Mouse (Mus musculus): ENCODE data around the gene Gnl2. TPM values are rescaled to one million over a fixed set of nuclear protein-coding genes. Genes with fewer than 3 reads are reported as not detected.

The Gnl2 gene
- polyA plus RNA-seq, 1 experiment = 14.3 TPM

DNA sequence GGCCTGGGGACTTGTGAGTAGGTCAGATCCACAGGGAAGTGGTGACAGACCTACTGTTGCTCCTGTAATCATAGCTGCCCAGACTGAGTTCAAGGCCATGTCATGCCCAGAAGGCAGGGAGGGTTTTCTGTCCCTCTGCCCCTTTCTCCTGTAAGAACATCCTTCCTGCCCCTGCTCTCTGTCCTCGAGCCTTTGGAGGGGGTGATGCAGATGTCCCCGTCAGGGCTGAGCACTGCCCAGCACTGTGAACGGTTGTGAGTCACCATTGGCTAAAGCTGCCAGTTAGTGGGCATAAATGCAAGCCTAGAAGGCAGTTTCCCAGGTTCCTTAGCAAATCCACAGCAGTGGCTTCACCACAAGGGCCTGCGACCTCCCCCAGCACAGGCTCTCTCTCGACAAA lies 76.6 kb downstream of the Gnl2 start:
- Histone ChIP-seq H3K27me3 (replicated peaks; ENCODE audit: control insufficient read depth, insufficient read depth, low read length) (no peaks in the 10 kb centered on the region), H3K27ac (ENCODE audit: insufficient read depth, low read depth, low read length) (no peak overlapping the region), H3K4me1 (ENCODE audit: control insufficient read depth, insufficient read depth, low read length) (no peaks in the 10 kb centered on the region), H3K36me3 (ENCODE audit: control insufficient read depth, insufficient read depth, low read length) (no peaks in the 10 kb centered on the region), H3K4me3 (ENCODE audit: insufficient read depth, low read depth, low read length) (no peak overlapping the region)
- no peak for DNase-seq
- TF ChIP-seq POLR2A (IDR thresholded peaks at IDR 0.05; ENCODE audit: low read depth, low read length) = no peak
- no peak for TF ChIP-seq CTCF (conservative IDR thresholded peaks at IDR 0.05; ENCODE audit: insufficient read depth, insufficient read length, low read depth, low read length)
- 93% methylated on average over 5 of the region's 5 CpGs for WGBS

DNA sequence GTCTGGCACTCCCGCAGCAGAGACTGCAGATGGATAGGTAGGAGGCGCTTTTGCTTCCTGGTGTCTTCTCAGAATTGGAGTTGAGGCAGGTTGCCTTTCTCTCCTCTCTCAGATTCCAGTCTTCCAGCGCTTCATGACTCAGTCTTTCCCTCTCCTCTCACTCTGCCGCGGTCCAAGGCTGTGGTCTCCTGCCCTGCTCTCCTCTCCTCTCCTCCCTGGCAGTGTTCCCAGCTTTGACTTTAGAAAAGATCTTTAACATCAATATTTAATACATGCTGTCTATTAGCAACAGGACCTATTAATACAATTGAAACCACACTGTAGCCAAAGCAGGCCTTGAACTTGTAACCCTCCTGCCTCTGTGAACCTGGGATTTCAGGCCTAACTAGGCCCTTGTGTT lies 79.7 kb downstream of the Gnl2 start:
- Histone ChIP-seq H3K27me3 (replicated peaks; ENCODE audit: control insufficient read depth, insufficient read depth, low read length) (no peaks in the 10 kb centered on the region), H3K4me1 (ENCODE audit: control insufficient read depth, insufficient read depth, low read length) (no peaks in the 10 kb centered on the region), H3K4me3 (ENCODE audit: insufficient read depth, low read depth, low read length) (no peak overlapping the region), H3K36me3 (ENCODE audit: control insufficient read depth, insufficient read depth, low read length) (no peaks in the 10 kb centered on the region), H3K27ac (ENCODE audit: insufficient read depth, low read depth, low read length) (no peak overlapping the region)
- DNase-seq = no peak
- 88% methylated on average over 5 of the region's 5 CpGs for WGBS
- TF ChIP-seq CTCF (conservative IDR thresholded peaks at IDR 0.05; ENCODE audit: insufficient read depth, insufficient read length, low read depth, low read length) (no peak), POLR2A (IDR thresholded peaks at IDR 0.05; ENCODE audit: low read depth, low read length) (no peak)

GRCm38 (mm10) chr4:125097412-125097811 lies 81.0 kb downstream of the Gnl2 start:
- no peaks in the 10 kb centered on the region for H3K36me3 ChIP-seq (ENCODE audit: control insufficient read depth, insufficient read depth, low read length)
- no peaks in the 10 kb centered on the region for H3K4me1 ChIP-seq (ENCODE audit: control insufficient read depth, insufficient read depth, low read length)
- WGBS = 57% methylated on average over 4 of the region's 4 CpGs
- no peaks in the 10 kb centered on the region for H3K27me3 ChIP-seq (replicated peaks; ENCODE audit: control insufficient read depth, insufficient read depth, low read length)
- DNase-seq = no peak
- no peak overlapping the region for H3K4me3 ChIP-seq (ENCODE audit: insufficient read depth, low read depth, low read length)
- H3K27ac ChIP-seq (ENCODE audit: insufficient read depth, low read depth, low read length) = no peak overlapping the region
- TF ChIP-seq POLR2A (IDR thresholded peaks at IDR 0.05; ENCODE audit: low read depth, low read length) (no peak), CTCF (conservative IDR thresholded peaks at IDR 0.05; ENCODE audit: insufficient read depth, insufficient read length, low read depth, low read length) (no peak)

GRCm38 (mm10) chr4:125099458-125099857 lies 83.1 kb downstream of the Gnl2 start:
- Histone ChIP-seq H3K4me1 (ENCODE audit: control insufficient read depth, insufficient read depth, low read length) (no peaks in the 10 kb centered on the region), H3K36me3 (ENCODE audit: control insufficient read depth, insufficient read depth, low read length) (no peaks in the 10 kb centered on the region), H3K4me3 (ENCODE audit: insufficient read depth, low read depth, low read length) (no peak overlapping the region), H3K27me3 (replicated peaks; ENCODE audit: control insufficient read depth, insufficient read depth, low read length) (no peaks in the 10 kb centered on the region), H3K27ac (ENCODE audit: insufficient read depth, low read depth, low read length) (no peak overlapping the region)
- TF ChIP-seq CTCF (conservative IDR thresholded peaks at IDR 0.05; ENCODE audit: insufficient read depth, insufficient read length, low read depth, low read length) (peak; percentile 94), POLR2A (IDR thresholded peaks at IDR 0.05; ENCODE audit: low read depth, low read length) (no peak)
- 8% methylated on average over 8 of the region's 8 CpGs for WGBS
- peak; percentile 80 for DNase-seq

GRCm38 (mm10) chr4:125101334-125101733 lies 84.9 kb downstream of the Gnl2 start:
- DNase-seq = no peak
- H3K27ac ChIP-seq (ENCODE audit: insufficient read depth, low read depth, low read length) = no peak overlapping the region
- peaks cover 3% of the 10 kb centered on the region; the same call in 1 of the 2 replicates for H3K36me3 ChIP-seq (ENCODE audit: control insufficient read depth, insufficient read depth, low read length)
- H3K4me3 ChIP-seq (ENCODE audit: insufficient read depth, low read depth, low read length) = no peak overlapping the region
- no peak for TF ChIP-seq POLR2A (IDR thresholded peaks at IDR 0.05; ENCODE audit: low read depth, low read length)
- no peak for TF ChIP-seq CTCF (conservative IDR thresholded peaks at IDR 0.05; ENCODE audit: insufficient read depth, insufficient read length, low read depth, low read length)
- 75% methylated on average over 13 of the region's 13 CpGs for WGBS
- no peaks in the 10 kb centered on the region for H3K4me1 ChIP-seq (ENCODE audit: control insufficient read depth, insufficient read depth, low read length)
- no peaks in the 10 kb centered on the region for H3K27me3 ChIP-seq (replicated peaks; ENCODE audit: control insufficient read depth, insufficient read depth, low read length)

Other genes starting within 250 kb of the Gnl2 start
- 7.5 and 8.9 TPM in 2 replicates for gene Mtf1, start 214.5 kb upstream of the Gnl2 start, polyA plus RNA-seq (2012; rRNA removed)
- 34.3 TPM in 2 replicates for gene Yrdc, start 165.9 kb upstream of the Gnl2 start, polyA plus RNA-seq (2012; rRNA removed)
- 57.8 and 69.5 TPM in 2 replicates for gene 1110065P20Rik, start 165.4 kb upstream of the Gnl2 start, polyA plus RNA-seq (2012; rRNA removed)
- 0.27 and 0.33 TPM in 2 replicates for gene Maneal, start 154.4 kb upstream of the Gnl2 start, polyA plus RNA-seq (2012; rRNA removed)
- 0.01 TPM in 1 of 2 replicates, not detected in the other for gene Epha10, start 135.7 kb upstream of the Gnl2 start, polyA plus RNA-seq (2012; rRNA removed)
- 7.7 and 8.1 TPM in 2 replicates for gene 9930104L06Rik, start 79.5 kb upstream of the Gnl2 start, polyA plus RNA-seq (2012; rRNA removed)
- gene Cdca8, start 77.3 kb upstream of the Gnl2 start, polyA plus RNA-seq (2012; rRNA removed) = 1.4 and 1.5 TPM in 2 replicates
- 2.0 and 2.5 TPM in 2 replicates for gene Rspo1, start 30.2 kb upstream of the Gnl2 start, polyA plus RNA-seq (2012; rRNA removed)
- 0.44 and 0.48 TPM in 2 replicates for gene Dnali1, start 49.1 kb downstream of the Gnl2 start, polyA plus RNA-seq (2012; rRNA removed)
- 7.3 and 8.3 TPM in 2 replicates for gene Snip1, start 50.1 kb downstream of the Gnl2 start, polyA plus RNA-seq (2012; rRNA removed)
- gene Meaf6, start 68.5 kb downstream of the Gnl2 start, polyA plus RNA-seq (2012; rRNA removed) = 10.8 and 17.5 TPM in 2 replicates
- 4.4 and 5.3 TPM in 2 replicates for gene Zc3h12a, start 111.3 kb downstream of the Gnl2 start, polyA plus RNA-seq (2012; rRNA removed)

Data from kidney, adult 2 months (tissue).